Mouse (Mus musculus): ENCODE measurements around the gene Plxdc1. TPM values are rescaled to one million over a fixed set of nuclear protein-coding genes. Genes with fewer than 3 reads are reported as not detected.
A peak's percentile ranks its signal among the peaks of the same experiment; 100 is the strongest.

Plxdc1 gene
- total RNA-seq, 2 experiments from 2014 or later = 0.92 to 2.3 TPM

DNA sequence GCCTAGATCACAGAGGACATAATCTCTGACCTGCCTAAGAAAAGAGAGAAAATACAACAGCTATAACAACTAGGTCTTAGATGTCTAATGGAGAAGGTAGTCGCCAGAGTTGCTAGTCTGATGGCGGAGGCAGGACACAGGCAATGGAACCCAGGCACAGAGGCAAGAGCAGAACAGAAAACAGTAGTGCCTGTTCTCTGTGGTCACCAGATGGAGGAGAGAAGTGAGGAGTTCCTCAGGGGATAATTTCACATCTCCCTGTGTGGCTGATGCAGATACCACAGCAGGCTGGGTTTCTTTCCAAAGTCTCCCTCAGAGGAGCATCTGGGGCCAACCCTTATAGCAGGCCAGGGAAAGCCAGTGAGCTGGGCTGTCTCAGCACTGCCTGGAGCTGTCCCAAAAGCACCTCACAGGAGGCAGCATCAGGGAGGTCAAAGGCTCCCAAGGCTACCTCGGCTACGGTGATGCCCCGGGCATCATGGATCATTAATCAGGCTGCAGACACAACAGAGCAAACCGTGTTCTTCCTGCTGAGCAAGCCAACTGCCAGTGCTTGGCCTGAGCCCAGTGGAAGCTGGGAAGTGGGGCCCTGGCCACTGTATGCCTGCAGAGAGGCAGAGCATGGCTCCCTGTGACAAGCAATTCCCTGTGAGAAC is 29.2 kb downstream of the Plxdc1 start:
- peak; percentile 47 for ATAC-seq (replicated peaks; ENCODE audit: poor library complexity)

DNA sequence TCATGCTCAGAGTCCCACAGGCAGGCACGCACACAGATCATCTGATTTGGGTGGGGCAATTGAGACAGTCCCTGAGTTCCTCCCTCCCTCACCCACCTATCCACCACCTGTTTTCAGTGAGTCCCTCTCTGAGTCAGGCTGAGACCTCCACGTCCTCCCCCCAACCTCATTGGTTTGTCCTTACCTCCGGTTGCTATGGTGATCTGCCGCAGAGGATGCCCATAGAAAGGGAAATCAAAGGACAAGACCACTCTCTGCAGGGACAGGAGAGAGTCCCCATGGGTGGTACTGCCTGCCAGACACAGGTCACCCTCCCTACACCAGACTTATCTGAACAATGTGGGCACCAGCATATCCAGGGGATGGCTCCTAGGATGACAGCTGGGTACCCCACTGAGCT is 30.3 kb downstream of the Plxdc1 start:
- no peak for ATAC-seq (replicated peaks; ENCODE audit: poor library complexity)

GRCm38 (mm10) chr11:97955146-97955902 is 30.9 kb downstream of the Plxdc1 start:
- ATAC-seq (replicated peaks; ENCODE audit: poor library complexity) = no peak

DNA sequence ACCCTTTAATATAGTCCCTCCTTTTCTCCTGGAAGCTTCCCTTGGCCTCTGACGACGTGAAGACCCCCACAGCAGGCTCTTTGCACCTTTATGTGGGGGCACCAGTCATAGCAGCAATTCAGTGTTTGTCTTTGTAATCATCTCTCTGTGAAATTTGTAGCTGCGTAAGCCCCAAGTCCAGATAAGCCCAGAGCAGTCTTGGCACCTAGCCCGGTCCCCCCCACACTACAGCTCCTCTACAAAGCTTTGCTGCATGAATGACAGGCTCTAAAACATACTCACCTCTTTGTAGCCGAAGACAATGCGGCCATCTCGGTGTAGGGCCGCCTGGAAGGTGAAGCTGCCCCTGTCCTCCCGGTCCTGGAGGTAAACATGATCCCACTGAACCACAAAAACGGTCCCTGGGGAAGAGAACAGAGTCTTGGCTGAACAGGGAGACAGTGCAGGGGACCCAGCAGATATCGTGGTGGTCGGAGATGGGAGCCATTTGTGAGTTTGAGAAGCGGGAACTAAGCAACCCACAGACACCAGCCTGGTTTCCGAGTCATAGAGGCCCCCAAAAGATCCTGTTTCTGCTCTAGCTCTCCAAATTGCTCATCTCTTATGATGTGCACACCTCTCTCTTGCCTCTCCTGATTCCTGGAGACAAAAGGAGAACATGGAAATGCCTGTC is 31.6 kb downstream of the Plxdc1 start:
- ATAC-seq (replicated peaks; ENCODE audit: poor library complexity) = peak; percentile 40

GRCm38 (mm10) chr11:97953939-97954275 is 32.3 kb downstream of the Plxdc1 start:
- ATAC-seq (replicated peaks; ENCODE audit: poor library complexity) = no peak

GRCm38 (mm10) chr11:97953179-97953938 is 32.9 kb downstream of the Plxdc1 start:
- ATAC-seq (replicated peaks; ENCODE audit: poor library complexity) = no peak

DNA sequence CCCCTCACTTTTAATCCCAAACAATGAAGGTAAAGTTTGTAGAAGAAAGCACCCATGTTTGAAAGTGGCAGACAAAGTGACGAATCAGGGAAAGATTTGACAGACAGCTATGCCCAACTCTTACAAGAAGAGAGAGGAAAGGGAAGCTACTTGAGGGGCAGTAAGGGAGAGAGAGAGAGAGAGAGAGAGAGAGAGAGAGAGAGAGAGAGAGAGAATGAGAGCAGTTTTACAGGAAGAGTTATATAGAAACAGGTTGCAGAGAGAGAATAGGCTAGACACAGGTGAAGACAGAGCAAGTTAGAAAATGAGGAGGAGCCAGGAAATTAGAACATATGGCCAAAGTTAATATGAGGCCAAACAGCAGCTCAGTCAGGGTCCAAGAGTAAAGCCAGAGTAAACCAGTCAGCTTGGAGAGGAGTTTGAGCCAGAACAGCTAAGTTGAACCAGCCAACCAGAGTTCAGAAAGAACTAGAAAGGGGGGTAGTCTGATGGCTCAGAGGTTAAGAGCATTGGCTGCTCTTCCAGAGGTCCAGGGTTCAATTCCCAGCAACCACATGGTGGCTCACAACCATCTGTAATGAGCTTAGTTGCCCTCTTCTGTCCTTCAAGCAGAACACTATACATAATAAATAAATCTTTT is 33.8 kb downstream of the Plxdc1 start:
- ATAC-seq (replicated peaks; ENCODE audit: poor library complexity) = no peak

DNA sequence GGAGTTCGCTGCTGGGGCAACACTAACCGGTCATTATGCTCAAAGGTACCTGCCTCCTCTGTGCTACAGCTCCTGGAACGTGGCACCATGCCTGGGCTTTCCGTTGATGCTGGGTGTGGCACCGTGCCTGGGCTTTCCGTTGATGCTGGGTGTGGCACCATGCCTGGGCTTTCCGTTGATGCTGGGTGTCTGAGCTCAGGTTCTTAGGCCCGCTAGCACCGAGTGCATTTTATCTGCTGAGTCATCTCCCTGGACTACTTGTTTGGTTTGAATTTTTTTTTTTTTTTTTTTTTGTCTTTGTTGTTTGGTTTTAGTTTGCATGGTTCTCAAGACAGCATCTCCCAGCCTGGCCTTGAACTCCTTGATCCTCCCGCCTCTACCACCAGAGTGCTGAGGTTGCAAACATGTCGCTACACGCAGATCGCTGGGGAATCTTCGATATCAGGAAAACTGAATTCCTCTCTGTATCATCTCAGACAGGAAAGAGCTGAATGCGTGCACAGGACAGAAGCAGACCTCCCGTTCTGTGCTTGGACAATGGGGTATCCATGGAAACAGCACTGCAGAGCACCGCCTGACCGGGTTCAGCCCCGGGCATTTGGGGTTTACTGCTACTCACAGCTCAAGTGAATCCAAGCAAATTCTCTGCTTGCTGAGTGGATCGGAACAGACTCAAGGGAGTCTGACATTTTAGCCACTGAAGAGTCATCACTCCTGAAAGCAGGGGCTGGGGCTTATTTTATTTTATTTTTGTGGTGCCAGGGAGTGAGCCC is 36.4 kb downstream of the Plxdc1 start:
- peak; percentile 88 for ATAC-seq (replicated peaks; ENCODE audit: poor library complexity)

- peak; percentile 65 for ATAC-seq (replicated peaks; ENCODE audit: poor library complexity)
Measured at GRCm38 (mm10) chr11:97947426-97947825, 38.8 kb downstream of the Plxdc1 start.

DNA sequence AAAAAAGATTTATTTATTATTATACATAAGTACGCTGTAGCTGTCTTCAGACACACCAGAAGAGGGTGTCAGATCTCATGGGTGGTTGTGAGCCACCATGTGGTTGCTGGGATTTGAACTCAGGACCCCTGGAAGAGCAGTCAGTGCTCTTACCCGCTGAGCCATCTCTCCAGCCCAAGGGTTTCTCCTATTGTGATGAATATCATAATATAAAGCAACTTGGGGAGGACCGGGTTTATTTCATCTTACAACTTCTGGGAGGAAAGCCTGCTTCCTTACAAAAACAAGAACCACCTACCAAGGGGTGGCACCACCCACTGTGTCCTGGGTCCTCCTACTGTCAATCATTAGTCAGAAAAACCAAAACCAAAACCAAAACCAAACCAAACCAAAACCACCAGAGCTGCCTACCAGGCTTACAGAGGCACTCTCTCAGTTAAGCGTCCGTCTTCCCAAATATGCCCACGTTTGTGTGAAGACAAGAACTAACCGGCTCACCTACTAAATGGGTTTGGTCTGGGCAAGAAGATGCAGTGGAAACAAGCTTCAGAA is 40.4 kb downstream of the Plxdc1 start:
- peak; percentile 27; the same call in 1 of the 2 replicates for ATAC-seq (replicated peaks; ENCODE audit: poor library complexity)

DNA sequence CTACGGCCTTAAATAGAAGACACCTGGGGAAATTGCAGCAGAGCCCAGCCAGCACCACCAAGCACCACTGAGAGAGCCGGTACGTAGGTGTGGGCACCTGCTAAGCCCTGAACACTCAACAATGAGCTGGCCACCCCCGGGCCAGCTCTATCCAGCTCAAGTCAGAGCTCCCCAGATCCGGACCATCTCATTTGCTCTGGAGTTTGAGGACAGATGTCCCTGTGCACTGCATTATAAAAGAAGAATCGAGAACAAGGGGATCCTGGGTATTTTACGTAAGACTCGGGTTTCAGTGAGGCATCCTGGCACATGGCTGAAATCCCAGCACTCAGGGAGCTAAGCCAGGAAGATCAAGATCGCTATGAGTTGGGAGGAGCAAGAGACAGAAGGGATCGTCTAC is 41.2 kb downstream of the Plxdc1 start:
- ATAC-seq (replicated peaks; ENCODE audit: poor library complexity) = no peak

GRCm38 (mm10) chr11:97943256-97943655 is 43.0 kb downstream of the Plxdc1 start:
- ATAC-seq (replicated peaks; ENCODE audit: poor library complexity) = peak; percentile 21; the same call in 1 of the 2 replicates

GRCm38 (mm10) chr11:97942420-97943111 is 43.7 kb downstream of the Plxdc1 start:
- ATAC-seq (replicated peaks; ENCODE audit: poor library complexity) = peak; percentile 39; the same call in 1 of the 2 replicates

GRCm38 (mm10) chr11:97937469-97938105 is 48.7 kb downstream of the Plxdc1 start:
- ATAC-seq (replicated peaks; ENCODE audit: poor library complexity) = no peak

- ATAC-seq (replicated peaks; ENCODE audit: poor library complexity) = peak; percentile 89
Measured at GRCm38 (mm10) chr11:97936758-97937157, 49.5 kb downstream of the Plxdc1 start.

DNA sequence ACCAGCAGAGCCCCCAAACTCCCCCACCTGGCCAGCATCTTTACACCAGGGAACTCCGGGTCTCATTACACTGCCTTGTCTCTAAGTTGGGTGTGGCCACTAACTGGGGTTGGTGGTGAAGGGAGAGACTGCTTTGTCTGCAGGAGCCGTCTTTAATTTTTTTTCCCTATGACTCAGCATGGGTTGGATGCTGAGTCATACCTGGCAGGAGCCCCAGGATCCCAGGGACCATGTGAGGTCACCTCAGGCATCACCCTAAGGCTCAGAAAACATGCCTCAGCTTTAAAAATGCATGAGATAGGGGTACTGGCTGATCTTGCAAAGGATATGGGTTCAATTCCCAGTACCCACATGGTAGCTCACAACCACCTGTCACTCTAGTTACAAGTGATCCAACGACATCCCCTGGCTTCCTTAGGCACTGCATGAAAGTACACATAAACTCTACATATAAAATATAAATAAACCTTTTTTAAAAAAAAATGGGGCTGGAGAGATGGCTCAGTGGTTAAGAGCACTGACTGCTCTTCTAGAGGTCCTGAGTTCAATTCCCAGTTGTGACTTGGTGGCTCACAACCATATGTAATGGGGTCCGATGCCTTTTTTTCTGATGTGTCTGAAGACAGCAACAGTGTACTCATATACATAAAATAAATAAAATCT is 50.2 kb downstream of the Plxdc1 start:
- ATAC-seq (replicated peaks; ENCODE audit: poor library complexity) = peak; percentile 57

- ATAC-seq (replicated peaks; ENCODE audit: poor library complexity) = no peak
Measured at GRCm38 (mm10) chr11:97933553-97933952, 52.7 kb downstream of the Plxdc1 start.

DNA sequence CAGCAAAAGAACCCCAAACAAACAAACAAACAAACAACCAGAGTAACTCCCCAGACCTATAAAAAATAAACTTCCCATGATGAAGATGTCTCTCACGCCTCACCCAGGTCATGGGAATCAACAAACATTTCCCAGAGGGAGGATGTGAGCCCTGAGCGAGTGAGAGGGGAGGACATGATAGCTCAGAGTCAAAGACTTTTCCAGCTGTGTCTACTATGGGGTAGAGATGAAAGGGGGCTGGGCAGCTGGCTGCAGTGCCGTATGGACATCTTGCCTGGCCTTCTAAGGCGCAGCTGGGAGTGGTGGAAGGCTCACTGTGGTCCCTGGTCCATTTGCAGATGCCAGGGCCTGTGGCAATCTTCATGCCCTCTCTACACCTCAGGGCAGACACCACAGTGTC is 57.3 kb downstream of the Plxdc1 start:
- no peak for ATAC-seq (replicated peaks; ENCODE audit: poor library complexity)
